Mouse (Mus musculus) macrophage (primary cell): ENCODE results near the gene Ubr4. TPM values are rescaled to one million over a fixed set of nuclear protein-coding genes. Genes with fewer than 3 reads are reported as not detected.

Experiments
- H3K27ac ChIP-seq: fragments of 350-480 bp; formaldehyde crosslinking; 2 replicates; pipeline ENCODE4 v1.9.0; 2021
- H3K36me3 ChIP-seq: fragments of 350-480 bp; formaldehyde crosslinking; 2 replicates; pipeline ENCODE4 v1.9.0; 2021; ENCODE audit errors: inconsistent target
- H3K4me3 ChIP-seq: fragments of 350-480 bp; formaldehyde crosslinking; 2 replicates; pipeline ENCODE4 v1.9.0; 2021; ENCODE audit errors: inconsistent target
- H3K79me2 ChIP-seq: fragments of 350-480 bp; formaldehyde crosslinking; 2 replicates; pipeline ENCODE4 v1.9.0; 2021; ENCODE audit errors: inconsistent target
- WGBS: methylation state at CpG from one replicate; pipeline ENCODE4 v1.1.7; 2026; ENCODE audit warnings: inconsistent platforms; ENCODE audit not compliant: missing documents; 5-methylcytosine and 5-hydroxymethylcytosine counted together
- polyA plus RNA-seq: library from polyadenylated mRNA; stranded (reverse); fragments of 250-400 nt; gene quantifications from 3 replicates; pipeline ENCODE4 v1.2.4, GENCODE M21; 2018; ENCODE audit warnings: inconsistent platforms
- total RNA-seq, 78 experiments: library from RNA; depleted of rRNA; stranded (reverse); fragments of 250-400 nt; gene quantifications; 1 replicate in 9 of 78; 2 replicates in 24 of 78; 3 replicates in 43 of 78; 4 replicates in 2 of 78; pipeline ENCODE4 v1.2.4; 2018; ENCODE audit warnings: inconsistent platforms in 56 of 78

The Ubr4 gene
- 1,000 to 10,000 TPM in 1 of 26 experiments, 100 to 1,000 TPM in 25; 321 to 1,248 (median 606) TPM for total RNA-seq (2018; cell fraction: chromatin; rRNA removed)
- total RNA-seq (2018; cell fraction: cytosol; rRNA removed), result 100 to 1,000 TPM; 105 to 262 (median 140) TPM
- total RNA-seq (2018; cell fraction: nucleus; rRNA removed), result 100 to 1,000 TPM; 171 to 726 (median 319) TPM
- polyA plus RNA-seq, result 106 to 123 TPM (median 108 TPM) in 3 replicates

DNA sequence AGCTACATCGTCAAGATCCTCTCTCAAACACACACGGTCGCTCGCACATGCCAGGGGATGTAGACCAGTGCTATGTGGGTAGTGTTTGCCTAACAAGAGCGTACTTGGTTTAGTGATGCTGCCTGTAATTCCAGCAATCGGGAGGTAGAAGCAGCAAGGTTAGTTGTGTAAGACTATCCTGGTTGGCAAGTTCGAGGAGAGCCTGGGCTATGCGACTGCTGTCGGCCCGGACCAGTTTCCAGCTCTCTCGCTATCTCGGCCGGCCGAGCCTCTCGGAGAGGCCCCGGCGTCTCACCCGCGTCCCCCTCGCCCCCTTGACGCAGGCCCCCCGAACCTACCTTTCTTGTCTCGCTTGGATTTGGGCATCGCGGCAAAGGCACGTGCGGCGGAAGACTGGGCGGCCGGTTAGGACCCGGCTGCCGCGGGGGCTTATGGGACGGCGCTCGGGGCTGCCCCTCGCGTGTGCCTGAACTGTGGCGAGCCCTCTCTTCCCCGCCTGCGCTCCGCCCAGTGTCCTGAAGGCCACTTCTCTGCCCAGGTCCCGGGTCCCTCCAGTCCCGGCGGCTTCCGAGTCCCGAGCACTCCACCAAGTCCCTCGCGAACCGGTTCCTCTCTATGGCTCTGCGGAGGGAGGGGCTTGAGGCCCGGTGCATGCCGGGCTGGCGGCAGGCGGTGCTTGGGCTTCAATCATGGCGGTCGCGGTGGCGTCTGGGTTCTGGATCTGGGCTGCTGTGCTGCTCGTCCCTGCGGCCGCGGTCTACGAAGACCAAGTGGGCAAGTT lies at the start of gene Ubr4, which contains the start of the genes Mrto4 and Emc1:
Gene Ubr4, plus strand, starts transcription at position 679 of the 781 bp plus-strand sequence.
Gene Mrto4, minus strand, starts transcription at position 646 of the 781 bp plus-strand sequence.
Gene Emc1, plus strand, starts transcription at position 657 of the 781 bp plus-strand sequence.
- peaks cover 23% of the 10 kb centered on the region for H3K36me3 ChIP-seq
- WGBS, result under 1% methylated on average over 55 of the region's 64 CpGs
- H3K79me2 ChIP-seq, result peaks cover 42% of the 10 kb centered on the region
- peak within 1 kb of the TSS; percentile 96 for H3K4me3 ChIP-seq
- H3K27ac ChIP-seq, result peak within 1 kb of the TSS; percentile 85

DNA sequence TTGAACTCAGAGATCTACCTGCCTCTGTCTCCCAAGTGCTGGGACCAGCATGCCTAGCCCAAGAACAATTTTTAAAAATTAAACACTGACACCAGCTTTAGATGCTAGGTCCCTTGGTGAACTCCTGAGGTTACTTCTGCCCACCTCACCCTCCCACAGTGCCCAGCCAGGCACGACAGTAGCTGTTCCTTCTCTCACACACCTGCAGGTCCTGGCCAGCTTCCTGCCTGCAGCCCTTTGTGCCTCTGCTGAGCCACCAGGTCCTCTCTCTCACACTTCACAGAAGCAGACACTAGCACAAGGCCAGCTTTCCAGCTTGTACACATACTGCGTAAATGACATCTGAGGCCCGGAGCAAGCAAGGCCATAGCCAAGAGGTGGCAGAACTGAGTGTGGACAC lies 46.9 kb upstream of the Ubr4 start:
- 93% methylated on average over 3 of the region's 3 CpGs for WGBS
- peaks cover 56% of the 10 kb centered on the region for H3K79me2 ChIP-seq
- no peak overlapping the region for H3K27ac ChIP-seq
- peaks cover 51% of the 10 kb centered on the region for H3K36me3 ChIP-seq
- H3K4me3 ChIP-seq, result no peak overlapping the region

- WGBS, result 10% methylated on average over 5 of the region's 5 CpGs
- peaks cover 56% of the 10 kb centered on the region for H3K79me2 ChIP-seq
- peak overlapping the region; percentile 69 for H3K27ac ChIP-seq
- peaks cover 27% of the 10 kb centered on the region for H3K36me3 ChIP-seq
- H3K4me3 ChIP-seq, result no peak overlapping the region
Observed at GRCm38 (mm10) chr4:139307916-139308315, 44.5 kb upstream of the Ubr4 start.

DNA sequence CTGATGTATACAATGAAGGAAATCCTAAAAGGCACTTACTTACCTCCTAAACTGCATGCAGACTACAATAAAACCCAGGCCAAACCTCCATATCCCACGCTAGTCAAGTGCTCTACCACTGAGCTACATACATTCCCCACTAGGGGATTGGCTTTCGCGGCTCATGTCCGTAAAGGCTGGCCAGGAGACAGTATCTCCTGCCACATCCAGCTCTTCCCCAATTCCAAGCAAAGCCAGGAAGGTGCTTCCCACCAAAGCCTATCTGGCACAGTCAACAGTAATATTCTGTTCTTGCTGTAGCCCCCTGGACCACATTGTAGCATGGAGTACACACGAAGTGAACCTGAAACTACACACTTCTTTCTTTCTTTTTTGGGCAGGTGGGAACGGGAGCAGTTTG lies 42.8 kb upstream of the Ubr4 start:
- 67% methylated on average over 6 of the region's 6 CpGs for WGBS
- peak overlapping the region; percentile 81 for H3K4me3 ChIP-seq
- peak overlapping the region; percentile 61 for H3K27ac ChIP-seq
- H3K36me3 ChIP-seq, result peaks cover 22% of the 10 kb centered on the region
- peaks cover 47% of the 10 kb centered on the region for H3K79me2 ChIP-seq

DNA sequence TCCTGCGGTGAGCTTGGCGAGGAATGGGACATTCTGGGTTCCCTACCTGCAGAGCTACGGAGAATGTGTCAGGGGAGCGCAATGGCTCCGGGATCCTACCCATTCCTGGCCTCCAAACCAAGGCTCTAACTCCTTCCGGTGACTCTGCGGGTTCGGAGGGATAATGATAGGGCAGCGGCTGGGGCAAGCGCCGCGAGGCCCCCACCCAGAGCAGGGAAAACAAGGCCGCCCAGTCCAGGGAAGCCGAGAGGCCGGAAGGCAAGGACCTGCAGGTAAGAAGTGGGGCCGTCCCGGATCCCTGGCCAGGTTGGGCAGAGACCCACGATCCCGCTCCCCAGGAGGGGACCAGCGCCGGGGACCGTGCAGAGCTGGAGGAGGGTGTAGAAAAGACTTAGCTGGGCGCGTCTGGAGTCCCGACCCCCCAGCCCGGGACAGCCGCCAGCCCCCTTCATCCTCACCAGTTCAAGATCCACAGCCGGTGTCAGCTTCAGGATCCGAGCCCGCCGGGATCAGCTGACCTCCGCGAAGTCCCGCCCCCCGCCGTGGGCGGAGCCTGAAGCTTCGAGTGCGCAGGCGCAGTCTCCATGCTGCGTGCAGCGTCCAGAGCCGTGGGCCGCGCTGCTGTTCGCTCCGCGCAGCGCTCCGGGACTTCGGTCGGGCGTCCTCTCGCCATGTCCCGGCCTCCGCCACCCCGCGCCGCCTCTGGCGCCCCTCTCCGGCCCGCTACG lies 42.1 kb upstream of the Ubr4 start, which contains the start of the genes Pqlc2 and Akr7a5:
Gene Pqlc2, minus strand, starts transcription at position 538 of the 728 bp plus-strand sequence.
Gene Akr7a5, plus strand, starts transcription at position 574 of the 728 bp plus-strand sequence.
- H3K4me3 ChIP-seq, result peak within 1 kb of the TSS; percentile 81
- 1% methylated on average over 61 of the region's 63 CpGs for WGBS

GRCm38 (mm10) chr4:139310899-139311701 lies 41.3 kb upstream of the Ubr4 start:
- Histone ChIP-seq H3K27ac (no peak overlapping the region), H3K4me3 (peak overlapping the region; percentile 34), H3K79me2 (peaks cover 32% of the 10 kb centered on the region), H3K36me3 (peaks cover 8% of the 10 kb centered on the region)
- under 1% methylated on average over 39 of the region's 53 CpGs for WGBS

More for the DNA sequence above, 42.1 kb upstream of the Ubr4 start, which contains the start of the genes Pqlc2 and Akr7a5:
- peaks cover 15% of the 10 kb centered on the region for H3K36me3 ChIP-seq
- H3K27ac ChIP-seq, result peak within 1 kb of the TSS; percentile 61
- peaks cover 40% of the 10 kb centered on the region for H3K79me2 ChIP-seq

DNA sequence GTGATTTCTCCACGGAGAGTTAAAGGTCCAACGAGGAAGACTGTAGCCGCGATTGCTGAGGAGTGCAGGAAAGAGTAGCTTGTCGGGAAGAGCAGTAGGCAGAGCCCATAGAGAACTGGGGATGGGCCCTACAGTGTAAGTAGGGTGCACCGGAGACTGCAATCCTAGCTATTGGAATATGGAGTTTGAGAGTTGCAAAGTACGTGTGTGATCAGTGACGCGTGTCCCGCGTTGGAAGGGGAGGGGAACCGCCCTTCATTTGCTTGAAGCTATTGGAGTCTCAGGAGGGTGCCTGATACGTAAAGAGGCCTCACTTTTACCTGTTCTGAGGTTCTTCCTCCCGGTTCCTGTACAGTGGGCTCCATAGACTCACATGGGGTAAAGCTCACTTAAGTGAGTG lies 40.7 kb upstream of the Ubr4 start:
- Histone ChIP-seq H3K27ac (no peak overlapping the region), H3K4me3 (peak overlapping the region; percentile 34; the same call in 1 of the 2 replicates), H3K36me3 (peaks cover 2% of the 10 kb centered on the region; the same call in 1 of the 2 replicates), H3K79me2 (peaks cover 26% of the 10 kb centered on the region)
- WGBS, result 50% methylated on average over 14 of the region's 14 CpGs

GRCm38 (mm10) chr4:139312632-139313031 lies 39.8 kb upstream of the Ubr4 start:
- 63% methylated on average over 4 of the region's 4 CpGs for whole genome bisulfite sequencing
- Histone ChIP-seq H3K27ac (no peak overlapping the region), H3K79me2 (peaks cover 20% of the 10 kb centered on the region), H3K4me3 (no peak overlapping the region), H3K36me3 (no peaks in the 10 kb centered on the region)

- WGBS, result 96% methylated on average over 11 of the region's 11 CpGs
- H3K27ac ChIP-seq, result no peak overlapping the region
- H3K36me3 ChIP-seq, result no peaks in the 10 kb centered on the region
- no peaks in the 10 kb centered on the region for H3K79me2 ChIP-seq
- H3K4me3 ChIP-seq, result no peak overlapping the region
Observed at GRCm38 (mm10) chr4:139318449-139318848, 34.0 kb upstream of the Ubr4 start.

- H3K79me2 ChIP-seq, result no peaks in the 10 kb centered on the region
- no peak overlapping the region for H3K27ac ChIP-seq
- WGBS, result 100% methylated on average over 4 of the region's 4 CpGs
- no peaks in the 10 kb centered on the region for H3K36me3 ChIP-seq
- no peak overlapping the region for H3K4me3 ChIP-seq
Observed at GRCm38 (mm10) chr4:139319740-139320139, 32.7 kb upstream of the Ubr4 start.

DNA sequence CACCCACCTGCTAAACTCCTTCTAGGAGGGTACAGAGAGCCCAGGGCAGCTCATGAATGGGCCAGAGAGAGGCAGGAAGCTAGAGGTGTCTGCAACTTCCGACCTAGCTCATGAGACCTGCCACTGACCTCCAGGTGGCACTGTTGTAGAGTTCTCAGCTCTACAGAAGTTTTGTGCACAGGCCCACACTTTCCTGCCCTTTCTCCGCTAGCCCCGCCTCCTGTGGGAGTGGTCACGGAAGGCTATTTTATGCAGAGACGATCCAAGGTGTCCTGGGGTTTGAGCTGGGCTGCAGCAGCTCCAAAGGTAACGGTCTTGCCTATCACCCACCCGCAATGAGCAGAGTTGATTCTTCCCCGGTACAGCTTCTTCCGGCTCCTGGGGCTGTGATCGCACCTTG lies 21.8 kb upstream of the Ubr4 start:
- 8% methylated on average over 10 of the region's 10 CpGs for WGBS
- no peaks in the 10 kb centered on the region for H3K79me2 ChIP-seq
- no peaks in the 10 kb centered on the region for H3K36me3 ChIP-seq
- H3K27ac ChIP-seq, result no peak overlapping the region
- peak overlapping the region; percentile 27; the same call in 1 of the 2 replicates for H3K4me3 ChIP-seq

GRCm38 (mm10) chr4:139334631-139335295 lies 17.6 kb upstream of the Ubr4 start:
- Histone ChIP-seq H3K27ac (no peak overlapping the region), H3K4me3 (no peak overlapping the region), H3K36me3 (no peaks in the 10 kb centered on the region), H3K79me2 (no peaks in the 10 kb centered on the region)
- WGBS, result 90% methylated on average over 4 of the region's 9 CpGs

GRCm38 (mm10) chr4:139335507-139335906 lies 16.9 kb upstream of the Ubr4 start:
- Histone ChIP-seq H3K36me3 (no peaks in the 10 kb centered on the region), H3K27ac (no peak overlapping the region), H3K4me3 (no peak overlapping the region), H3K79me2 (no peaks in the 10 kb centered on the region)
- 91% methylated on average over 7 of the region's 7 CpGs for WGBS
